Mouse (Mus musculus) erythroblast, embryonic 14.5 days (primary cell): ENCODE data around the gene Zfp982. TPM values are rescaled to one million over a fixed set of nuclear protein-coding genes. Genes with fewer than 3 reads are reported as not detected.
"Not testable (repeated sequence)": the region's sequence is repeated elsewhere in the genome, so short reads cannot be mapped to it uniquely, and the experiment has no call there.

ENCODE experiments used
- H3K27me3 ChIP-seq: 2 replicates; pipeline ENCODE4 v1.6.1; 2012; ENCODE audit warnings: inconsistent platforms; ENCODE audit not compliant: control insufficient read depth
- H3K36me3 ChIP-seq: 2 replicates; pipeline ENCODE4 v1.6.1; 2012; ENCODE audit warnings: mild to moderate bottlenecking, inconsistent platforms; ENCODE audit not compliant: control insufficient read depth
- H3K4me1 ChIP-seq: 2 replicates; pipeline ENCODE4 v1.6.1; 2012; ENCODE audit warnings: inconsistent platforms; ENCODE audit not compliant: control insufficient read depth
- H3K4me3 ChIP-seq: replicated peaks from 2 replicates; pipeline ENCODE3; 2012; ENCODE audit warnings: moderate library complexity, mild to moderate bottlenecking, inconsistent platforms
- H3K9me3 ChIP-seq: 2 replicates; pipeline ENCODE4 v1.6.1; 2012; ENCODE audit warnings: low read length, inconsistent platforms, mixed read lengths; ENCODE audit not compliant: control insufficient read depth
- GATA1 ChIP-seq: IDR thresholded peaks from 2 replicates; pipeline ENCODE4 v1.6.1; 2012; ENCODE audit warnings: low read length, inconsistent platforms, mixed read lengths
- TAL1 ChIP-seq: IDR thresholded peaks from 3 replicates; pipeline ENCODE4 v1.6.1; 2012; ENCODE audit warnings: low read length, inconsistent platforms, mixed read lengths
- polyA plus RNA-seq: library from polyadenylated mRNA; stranded (reverse); fragments of >175 nt; gene quantifications from 2 replicates; pipeline ENCODE4 v1.2.3, GENCODE M21; 2012

The Zfp982 gene
- polyA plus RNA-seq, 1 experiment: not detected

DNA sequence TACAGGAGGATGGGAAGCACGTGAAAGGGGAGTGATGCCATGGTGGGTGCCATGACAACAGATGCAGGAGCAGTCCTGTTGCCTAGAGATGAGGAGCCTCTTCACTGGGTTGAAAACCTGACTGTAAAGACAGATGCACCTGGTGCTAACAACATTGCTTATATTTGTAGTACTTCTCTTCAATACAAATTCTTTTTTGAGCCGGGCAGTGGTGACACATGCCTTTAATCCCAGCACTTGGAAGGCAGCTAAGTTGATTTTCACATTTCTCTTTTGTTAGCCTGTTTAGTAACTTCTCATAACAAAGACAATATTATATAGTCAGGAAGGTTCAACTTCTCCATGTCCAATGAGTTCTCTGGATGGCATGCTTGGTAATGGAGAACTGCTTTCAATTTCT lies 26.8 kb downstream of the Zfp982 start:
- Histone ChIP-seq H3K4me3 (no peak overlapping the region), H3K36me3 (no peaks in the 10 kb centered on the region)
- no peak for TF ChIP-seq TAL1
- TF ChIP-seq GATA1: no peak

DNA sequence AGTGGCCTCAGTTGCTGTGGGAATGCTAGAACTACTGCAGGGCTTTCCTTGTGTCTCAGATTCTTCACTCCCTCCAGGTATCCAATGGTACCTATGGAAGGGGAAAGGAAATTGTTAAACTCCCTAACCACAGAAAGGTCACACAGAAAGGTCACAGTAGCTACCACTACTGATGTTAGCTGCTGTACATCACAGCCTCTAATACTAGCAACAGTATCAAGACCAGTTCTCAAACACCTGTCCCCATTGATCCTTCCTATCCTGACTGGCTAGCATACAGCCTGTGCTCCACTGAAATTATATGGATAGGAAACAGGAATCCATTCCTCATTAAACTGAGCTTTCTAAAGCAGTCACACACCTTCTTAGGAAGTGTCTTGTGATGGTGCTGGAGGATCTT lies 27.9 kb downstream of the Zfp982 start:
- Histone ChIP-seq H3K4me1 (no peaks in the 10 kb centered on the region), H3K27me3 (no peaks in the 10 kb centered on the region), H3K36me3 (no peaks in the 10 kb centered on the region), H3K4me3 (no peak overlapping the region), H3K9me3 (peaks cover 37% of the 10 kb centered on the region)
- TF ChIP-seq TAL1 (no peak), GATA1 (no peak)

More for the DNA sequence above, 26.8 kb downstream of the Zfp982 start:
- Histone ChIP-seq H3K9me3 (peaks cover 35% of the 10 kb centered on the region), H3K27me3 (no peaks in the 10 kb centered on the region), H3K4me1 (no peaks in the 10 kb centered on the region)

DNA sequence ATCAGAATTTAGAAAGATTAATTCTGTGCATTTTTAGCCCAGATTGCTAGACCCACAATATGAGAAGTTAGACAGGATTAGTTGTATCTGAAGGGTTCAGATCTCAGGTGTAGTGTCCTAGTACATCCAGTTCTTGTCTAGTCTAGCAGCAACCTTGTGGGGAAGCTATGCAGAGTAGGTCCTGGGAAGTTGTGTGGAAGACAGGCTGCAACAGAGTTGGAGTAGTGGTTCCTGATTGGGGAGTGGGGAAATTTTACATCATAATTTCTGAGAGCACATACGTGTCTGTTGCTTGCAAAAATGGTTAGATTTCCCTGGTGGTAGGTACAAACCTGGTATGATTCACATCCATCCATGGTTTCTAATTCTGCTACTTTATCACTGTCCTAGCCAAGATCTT lies 32.9 kb downstream of the Zfp982 start:
- Histone ChIP-seq H3K4me1 (no peaks in the 10 kb centered on the region), H3K9me3 (peaks cover 38% of the 10 kb centered on the region)

DNA sequence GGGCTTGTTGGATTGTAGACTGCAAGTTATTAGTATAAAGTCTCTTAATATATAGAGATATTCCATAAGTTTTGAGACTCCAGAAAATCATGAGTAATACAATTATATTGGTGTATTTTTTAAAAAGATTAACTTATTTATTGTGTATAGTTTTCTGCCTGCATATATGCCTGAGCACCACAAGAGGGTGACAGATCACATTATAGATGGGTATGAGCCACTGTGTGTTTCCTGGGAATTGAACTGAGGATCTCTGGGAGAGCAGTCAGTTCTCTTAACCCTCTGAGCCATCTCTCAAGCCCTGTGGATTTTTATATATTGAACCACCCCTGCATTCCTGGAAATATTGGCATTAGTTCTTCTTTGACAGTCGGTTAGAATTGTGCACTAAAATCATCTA lies 38.1 kb downstream of the Zfp982 start:
- no peaks in the 10 kb centered on the region for H3K27me3 ChIP-seq
- no peaks in the 10 kb centered on the region for H3K36me3 ChIP-seq
- TF ChIP-seq TAL1 (no peak), GATA1 (no peak)
- no peak overlapping the region for H3K4me3 ChIP-seq
- no peaks in the 10 kb centered on the region for H3K4me1 ChIP-seq
- H3K9me3 ChIP-seq: peaks cover 24% of the 10 kb centered on the region

More for the DNA sequence above, 32.9 kb downstream of the Zfp982 start:
- Histone ChIP-seq H3K27me3 (no peaks in the 10 kb centered on the region), H3K4me3 (no peak overlapping the region), H3K36me3 (no peaks in the 10 kb centered on the region)
- TF ChIP-seq GATA1: no peak
- no peak for TF ChIP-seq TAL1

DNA sequence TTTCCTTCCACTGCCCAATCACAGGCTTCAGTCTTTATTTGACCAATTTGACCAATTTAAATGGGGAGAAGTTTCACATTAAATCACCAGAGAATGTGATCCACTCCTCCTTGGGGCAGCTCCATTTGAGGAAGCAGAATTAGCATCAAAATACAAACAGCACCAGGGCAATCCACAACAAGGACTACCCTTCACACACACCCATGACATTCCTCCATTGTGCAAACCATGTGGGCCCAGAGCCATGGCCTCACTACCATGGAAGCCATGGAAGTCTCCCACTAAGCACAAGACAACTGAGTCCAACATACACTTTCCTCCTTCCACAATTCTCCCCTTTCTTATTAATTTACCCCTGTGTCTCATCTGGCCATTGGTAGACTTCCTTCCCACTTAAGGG lies 43.7 kb downstream of the Zfp982 start:
- H3K36me3 ChIP-seq: not testable (repeated sequence)

DNA sequence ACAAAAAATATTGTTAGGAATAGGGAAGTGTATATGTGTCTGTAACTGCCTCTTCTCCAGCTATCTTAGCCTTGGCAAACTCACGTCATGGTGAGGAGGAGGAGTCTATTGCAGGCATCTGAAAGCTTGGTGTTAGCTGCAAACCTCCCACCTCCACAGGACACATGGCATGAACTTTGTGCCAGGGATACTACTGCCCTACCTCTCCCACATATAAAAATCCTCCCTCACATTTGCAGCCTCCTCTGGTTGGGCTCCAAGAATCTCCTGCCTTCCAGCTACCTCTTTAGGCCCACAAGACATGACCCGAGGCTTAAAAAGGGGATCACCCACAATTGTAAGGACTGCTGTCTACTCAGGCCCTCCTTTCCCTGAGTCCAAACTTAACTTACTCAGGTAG lies 45.5 kb downstream of the Zfp982 start:
- no peaks in the 10 kb centered on the region for H3K27me3 ChIP-seq
- H3K36me3 ChIP-seq: no peaks in the 10 kb centered on the region
- no peak overlapping the region for H3K4me3 ChIP-seq
- H3K4me1 ChIP-seq: no peaks in the 10 kb centered on the region
- peaks cover 34% of the 10 kb centered on the region for H3K9me3 ChIP-seq
- no peak for TF ChIP-seq TAL1
- TF ChIP-seq GATA1: no peak

More for the DNA sequence above, 43.7 kb downstream of the Zfp982 start:
- not testable (repeated sequence) for H3K4me1 ChIP-seq, H3K4me3 ChIP-seq, H3K27me3 ChIP-seq
- H3K9me3 ChIP-seq: peaks cover 28% of the 10 kb centered on the region

DNA sequence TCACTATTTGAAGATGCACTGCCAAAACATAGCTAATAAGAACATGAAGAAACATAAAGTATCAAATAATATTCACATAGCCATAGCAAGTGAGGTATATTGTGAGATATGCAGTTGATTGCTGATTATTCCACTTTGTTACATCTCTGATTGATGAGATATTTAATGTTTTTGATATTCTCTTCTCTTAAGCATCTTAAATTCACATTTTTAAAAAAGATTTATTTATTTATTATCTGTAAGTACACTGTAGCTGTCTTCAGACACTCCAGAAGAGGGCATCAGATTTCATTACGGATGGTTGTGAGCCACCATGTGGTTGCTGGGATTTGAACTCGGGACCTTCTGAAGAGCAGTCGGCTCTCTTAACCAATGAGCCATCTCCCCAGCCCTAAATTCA lies 47.7 kb downstream of the Zfp982 start, which contains the start of gene Gm16503:
TSS of gene Gm16503 (plus strand) at position 301 of the 400 bp plus-strand sequence.
- H3K4me3 ChIP-seq, H3K27me3 ChIP-seq, H3K36me3 ChIP-seq, H3K4me1 ChIP-seq: not testable (repeated sequence)
- H3K9me3 ChIP-seq: peaks cover 34% of the 10 kb centered on the region

DNA sequence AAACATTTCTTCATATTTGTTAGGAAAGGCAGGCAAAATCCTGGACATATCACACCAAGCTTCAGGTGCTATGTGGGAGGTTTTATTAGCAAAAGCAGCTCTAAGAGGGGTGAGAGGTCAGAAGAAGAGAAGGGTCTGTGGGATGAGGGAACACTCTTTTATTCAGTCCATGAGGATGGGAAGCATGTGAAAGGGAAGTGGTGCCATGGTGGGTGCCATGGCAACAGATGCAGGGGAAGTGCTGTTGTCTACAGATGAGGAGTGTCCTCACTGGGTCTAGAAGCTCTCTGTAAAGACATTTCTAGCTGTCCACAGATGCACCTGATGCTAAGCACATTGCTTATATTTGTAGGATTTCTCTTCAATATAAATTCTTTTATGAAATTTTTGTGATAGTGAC lies 48.9 kb downstream of the Zfp982 start:
- Histone ChIP-seq H3K4me3 (no peak overlapping the region), H3K4me1 (no peaks in the 10 kb centered on the region), H3K27me3 (no peaks in the 10 kb centered on the region), H3K36me3 (no peaks in the 10 kb centered on the region), H3K9me3 (peaks cover 27% of the 10 kb centered on the region)
- TF ChIP-seq TAL1: no peak
- TF ChIP-seq GATA1: no peak

DNA sequence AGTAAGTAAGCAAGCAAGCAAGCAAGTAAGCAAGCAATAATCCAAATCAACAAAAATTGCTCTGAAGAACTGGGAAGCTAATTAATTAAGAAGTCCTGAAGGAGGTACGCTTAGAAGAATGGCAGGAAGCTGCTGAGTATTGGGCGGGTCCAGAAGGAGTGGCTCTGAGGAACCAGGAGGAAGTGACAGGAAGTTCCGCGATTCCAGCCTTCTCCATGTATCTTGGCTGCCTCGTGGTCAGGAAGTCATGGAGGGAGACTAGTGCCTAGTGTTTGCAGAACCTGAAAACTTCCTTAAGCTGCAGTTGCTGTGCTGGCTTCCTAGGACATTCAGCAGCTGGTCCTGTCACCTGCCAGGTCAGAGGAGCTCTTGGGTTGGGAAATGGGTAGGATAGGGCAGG lies 60.9 kb downstream of the Zfp982 start, which contains the start of gene Zfp985:
TSS of gene Zfp985 (plus strand) at position 207 of the 400 bp plus-strand sequence.
- peaks cover 10% of the 10 kb centered on the region for H3K9me3 ChIP-seq
- not testable (repeated sequence) for H3K27me3 ChIP-seq, H3K36me3 ChIP-seq, H3K4me1 ChIP-seq, H3K4me3 ChIP-seq

DNA sequence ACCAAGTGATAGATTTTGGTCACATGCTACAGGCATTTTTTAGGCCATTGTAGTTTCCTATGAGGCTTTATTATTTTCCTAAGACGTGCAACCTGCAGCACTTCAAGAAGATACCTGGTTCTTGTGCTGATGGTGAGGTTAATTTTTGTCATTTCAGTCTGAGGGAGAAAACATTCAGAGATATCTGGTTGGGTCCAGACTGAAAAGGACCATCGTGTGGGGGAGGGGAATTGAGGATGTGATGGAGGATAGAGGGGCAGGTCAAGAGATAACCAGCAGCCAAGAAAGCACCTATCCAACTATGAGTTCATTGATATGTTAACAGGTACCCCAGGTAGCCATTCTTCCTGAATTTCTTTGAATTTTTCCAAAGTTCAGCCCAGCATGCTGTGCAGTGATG lies 62.1 kb downstream of the Zfp982 start:
- not testable (repeated sequence) for H3K36me3 ChIP-seq, H3K4me1 ChIP-seq, H3K27me3 ChIP-seq, H3K4me3 ChIP-seq
- peaks cover 10% of the 10 kb centered on the region for H3K9me3 ChIP-seq

DNA sequence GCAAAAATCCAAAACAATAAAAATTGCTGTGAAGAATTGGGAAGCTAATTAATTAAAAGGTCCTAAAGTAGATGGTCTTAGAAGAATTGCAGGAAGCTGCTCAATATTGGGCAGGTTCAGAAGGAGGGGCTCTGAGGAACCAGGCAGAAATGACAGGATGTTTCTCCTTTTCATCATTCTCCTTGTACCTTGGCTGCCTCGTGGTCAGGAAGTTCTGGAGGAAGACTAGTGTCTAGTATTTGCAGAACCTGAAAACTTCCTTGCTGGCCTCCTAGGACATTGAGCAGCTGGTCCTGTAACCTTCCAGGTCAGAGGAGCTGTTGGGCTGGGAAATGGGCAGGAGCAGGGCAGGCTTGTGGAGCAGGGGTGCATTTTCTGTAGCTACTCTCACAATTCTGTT lies 64.7 kb downstream of the Zfp982 start:
- H3K9me3 ChIP-seq: peaks cover 10% of the 10 kb centered on the region
- not testable (repeated sequence) for H3K27me3 ChIP-seq, H3K4me3 ChIP-seq, H3K36me3 ChIP-seq, H3K4me1 ChIP-seq

DNA sequence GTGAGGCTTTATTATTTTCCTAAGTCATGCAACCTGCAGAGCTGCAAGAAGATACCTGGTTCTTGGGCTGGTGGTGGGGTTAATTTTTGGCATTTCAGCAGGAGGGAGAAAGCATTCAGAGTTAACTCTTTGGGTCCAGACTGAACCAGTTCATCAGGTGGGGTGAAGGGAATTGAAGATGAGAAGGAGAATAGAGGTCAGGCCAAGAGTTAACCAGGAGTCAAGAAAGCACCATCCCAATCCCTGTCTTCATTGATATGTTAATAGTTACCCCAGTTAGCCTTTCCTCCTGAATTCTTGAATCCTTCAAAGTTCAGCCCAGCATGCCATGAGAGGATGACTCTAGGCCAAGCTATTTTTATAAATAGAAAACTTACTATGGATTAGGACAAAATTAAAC lies 65.8 kb downstream of the Zfp982 start:
- H3K4me1 ChIP-seq, H3K4me3 ChIP-seq, H3K27me3 ChIP-seq, H3K36me3 ChIP-seq: not testable (repeated sequence)
- H3K9me3 ChIP-seq: peaks cover 10% of the 10 kb centered on the region

DNA sequence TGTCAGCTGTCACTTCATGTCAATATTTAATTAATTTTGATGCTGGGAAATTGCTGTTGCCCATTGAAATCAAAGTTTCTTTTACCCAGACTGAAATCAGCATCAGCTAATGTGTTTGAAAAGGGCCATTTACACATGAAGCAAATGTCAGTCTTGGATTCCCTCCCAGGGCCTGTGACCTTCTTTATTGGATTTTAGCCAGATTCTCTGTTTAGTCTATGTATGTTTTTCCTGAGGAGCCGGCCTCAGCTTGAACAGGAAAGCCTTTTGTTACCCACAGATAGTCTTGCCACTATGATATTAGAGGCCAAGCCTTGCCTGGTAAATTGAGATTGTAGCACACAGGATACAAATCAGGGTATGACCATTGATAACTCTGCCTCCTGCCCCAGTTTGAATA lies 66.9 kb downstream of the Zfp982 start:
- not testable (repeated sequence) for H3K36me3 ChIP-seq

More for the DNA sequence above, 66.9 kb downstream of the Zfp982 start:
- not testable (repeated sequence) for H3K4me3 ChIP-seq, H3K4me1 ChIP-seq, H3K9me3 ChIP-seq, H3K27me3 ChIP-seq
